Mouse (Mus musculus) left cerebral cortex, postnatal 10 days (tissue): Measurements from ENCODE around the gene Carhsp1. TPM values are rescaled to one million over a fixed set of nuclear protein-coding genes. Genes with fewer than 3 reads are reported as not detected.

ENCODE experiments used
- microRNA-seq: library from miRNA; unstranded; fragments of <30 nt; microRNA quantifications from one replicate; pipeline ENCODE4 v1.2.0, GENCODE M21; 2022
- total RNA-seq, 2 experiments: library from RNA; stranded (reverse); gene quantifications; 2 replicates each; pipeline ENCODE4 v1.2.3; 2021

The Carhsp1 gene
- total RNA-seq, 2 experiments from 2014 or later, result 10.7 to 12.3 TPM

Small RNA genes within 50 kb of the gene (microRNA-seq; reads per million reads assigned to microRNA genes)
- not detected for gene Gm22137

Other genes starting within 250 kb of the Carhsp1 start
- gene Tmem114, start 247.0 kb downstream of the Carhsp1 start, total RNA-seq, result 1 to 10 TPM; 2.4 to 3.4 TPM
- gene Mettl22, start 201.4 kb downstream of the Carhsp1 start, total RNA-seq, result 10 to 100 TPM; 35.5 to 37.6 TPM
- 100 to 1,000 TPM; 132 to 140 TPM for gene Abat, start 158.7 kb downstream of the Carhsp1 start, total RNA-seq
- gene Pmm2, start 34.5 kb downstream of the Carhsp1 start, total RNA-seq, result 10 to 100 TPM; 30.3 to 34.4 TPM
- gene Tmem186, start 34.4 kb downstream of the Carhsp1 start, total RNA-seq, result 10 to 100 TPM; 11.6 to 12.7 TPM
- gene Gm5767, start 8.6 kb upstream of the Carhsp1 start, total RNA-seq, result not detected
- 100 to 1,000 TPM; 163 to 164 TPM for gene Usp7, start 120.2 kb upstream of the Carhsp1 start, total RNA-seq
- gene 1810013L24Rik, start 157.9 kb upstream of the Carhsp1 start, total RNA-seq, result 100 to 1,000 TPM; 122 to 127 TPM